ENCODE assay signal across 8 mouse cellular contexts in the genomic region with DNA sequence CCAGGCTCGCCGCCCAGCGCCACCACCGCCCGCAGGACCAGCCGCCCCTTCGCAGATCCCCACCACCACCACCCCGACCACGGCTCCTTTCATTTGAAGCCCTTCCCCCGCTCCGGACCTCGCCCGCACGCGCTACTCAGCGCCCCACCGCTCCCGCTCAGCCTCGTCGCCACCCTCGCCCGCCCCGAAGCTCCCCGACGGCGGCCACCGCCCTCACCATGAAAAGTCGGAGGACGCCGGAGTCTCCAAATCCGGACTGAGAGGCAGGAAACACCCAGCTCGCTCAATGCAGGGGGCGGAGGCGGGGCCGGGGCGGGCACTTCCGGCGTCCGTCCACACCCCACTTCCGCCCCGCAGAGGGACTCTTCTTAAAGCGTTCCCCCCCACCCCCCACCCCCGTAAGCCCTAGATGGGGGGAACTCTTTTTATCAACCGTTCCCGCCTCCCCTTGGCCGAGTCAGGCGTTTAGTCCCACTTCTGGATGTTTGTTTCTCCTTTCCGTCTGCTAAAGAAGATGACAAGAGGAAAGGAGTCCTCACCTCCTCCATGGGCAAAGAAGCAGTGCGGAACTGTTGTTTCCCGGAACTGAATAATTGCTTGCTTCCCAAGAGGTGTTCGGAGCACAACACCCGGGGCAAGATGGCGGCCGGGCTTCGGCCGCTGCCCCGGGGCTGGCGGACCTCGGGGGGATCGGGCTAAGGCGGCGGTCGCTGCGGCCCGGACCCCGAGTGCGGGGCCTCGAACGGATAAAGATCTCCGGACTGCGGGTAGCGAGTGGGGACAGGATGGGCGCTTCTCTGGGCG. TPM values are rescaled to one million over a fixed set of nuclear protein-coding genes. Genes with fewer than 3 reads are reported as not detected.
DNase-seq lines count a peak whose midpoint lies in the region; ATAC-seq lines count a peak whose summit lies in the region.

A gene (minus strand): TSS at position 300 of the 804 bp plus-strand sequence.
A gene (plus strand): TSS at position 399 of the 804 bp plus-strand sequence.

- H3K4me2 ChIP-seq in hindbrain, embryonic 14.5 days (replicated peaks) = peak within 1 kb of the TSS; percentile 66

- H3K27me3 ChIP-seq in hindbrain, embryonic 14.5 days (ENCODE audit: control insufficient read depth, insufficient read depth, low read length) = no peaks in the 10 kb centered on the region

- WGBS in hindbrain, embryonic 14.5 days = under 1% methylated on average over 74 of the region's 74 CpGs

- H3K9ac ChIP-seq in hindbrain, embryonic 14.5 days = peak within 1 kb of the TSS; percentile 80

- H3K9me3 ChIP-seq in hindbrain, embryonic 14.5 days (ENCODE audit: control insufficient read depth, low read length) = no peaks in the 10 kb centered on the region

- peak; percentile 94 for ATAC-seq in hindbrain, embryonic 14.5 days (ENCODE audit: low FRiP score)

- DNase-seq in R1 (ENCODE audit: low read depth, low spot score) = peak; percentile 95
- DNase-seq in cerebellum, postnatal 25 days = peak; percentile 86 to 92
- peak; percentile 56 to 72 for DNase-seq in frontal cortex, postnatal 25 days (ENCODE audit: low spot score in 2 of 2)
- DNase-seq in hindbrain, embryonic 14.5 days (ENCODE audit: low spot score) = peak; percentile 84
- peak; percentile 80 to 81 for DNase-seq in layer of hippocampus, postnatal 36 days
- peak; percentile 88 to 91 for DNase-seq in lung, postnatal 4 days
- peak; percentile 88 for DNase-seq in retina, postnatal 7 days (ENCODE audit: low read depth, low spot score)
- peak; percentile 84 for DNase-seq in urinary bladder, adult 2 months (ENCODE audit: low spot score)

- peaks cover 19% of the 10 kb centered on the region for H3K36me3 ChIP-seq in hindbrain, embryonic 14.5 days (replicated peaks; ENCODE audit: control insufficient read depth, insufficient read depth)

- H3K4me3 ChIP-seq in hindbrain, embryonic 14.5 days (replicated peaks; ENCODE audit: low read length) = peak within 1 kb of the TSS; percentile 72

- H3K27ac ChIP-seq in hindbrain, embryonic 14.5 days = peak within 1 kb of the TSS; percentile 89

- peaks cover 38% of the 10 kb centered on the region for H3K4me1 ChIP-seq in hindbrain, embryonic 14.5 days (replicated peaks; ENCODE audit: control insufficient read depth, insufficient read depth, low read length)

RNA-seq across cellular contexts. Expression of the first gene that starts in this region (rescaled TPM):
- polyA plus RNA-seq in hindbrain, embryonic 14.5 days (2014; fragmentation: Nextera tagmentation; extraction: Ambion mirVana) = 60.9 and 67.9 TPM in 2 replicates
- total RNA-seq in layer of hippocampus, postnatal 36 days (2021) = 10 to 100 TPM; 47.5 to 48.3 TPM
- 134 and 142 TPM in 2 replicates for polyA plus RNA-seq in urinary bladder, adult 2 months (2012; rRNA removed)

RNA-seq across cellular contexts. Expression of the second gene that starts in this region (rescaled TPM):
- 45.9 and 48.2 TPM in 2 replicates for polyA plus RNA-seq in hindbrain, embryonic 14.5 days (2014; fragmentation: Nextera tagmentation; extraction: Ambion mirVana)
- total RNA-seq in layer of hippocampus, postnatal 36 days (2021) = 10 to 100 TPM; 78.0 to 81.6 TPM
- 35.2 and 38.5 TPM in 2 replicates for polyA plus RNA-seq in urinary bladder, adult 2 months (2012; rRNA removed)

Comparison
In these comparisons a context has a peak if more than half of its experiments do, and no peak if none do; other contexts are left out.
1. Peak in every context shown above with its lines: DNase-seq, ATAC-seq, H3K4me3 ChIP-seq and H3K27ac ChIP-seq.